Mouse (Mus musculus): Measurements from ENCODE around the gene Gm10142. TPM values are rescaled to one million over a fixed set of nuclear protein-coding genes. Genes with fewer than 3 reads are reported as not detected.
A peak's percentile ranks its signal among the peaks of the same experiment; 100 is the strongest.
"Not testable (repeated sequence)": the region's sequence is repeated elsewhere in the genome, so short reads cannot be mapped to it uniquely, and the experiment has no call there.

The Gm10142 gene
- total RNA-seq, 2 experiments from 2014 or later = not detected

GRCm38 (mm10) chr10:77709831-77710230 lies 5.8 kb upstream of the Gm10142 start:
- H3K27ac ChIP-seq = no peak overlapping the region
- TF ChIP-seq CTCF (conservative IDR thresholded peaks at IDR 0.05) = peak; percentile 68
- no peak overlapping the region for H3K4me3 ChIP-seq
- DNase-seq (ENCODE audit: low spot score in 2 of 2) = peak in 1 of 2 experiments; percentile 21

GRCm38 (mm10) chr10:77711157-77711556 lies 4.5 kb upstream of the Gm10142 start, which contains the start of gene Gm10024:
Gene Gm10024, plus strand, starts transcription at chr10:77711457.
- not testable (repeated sequence) for H3K4me3 ChIP-seq; H3K27ac ChIP-seq; DNase-seq (ENCODE audit: low spot score in 2 of 2)

GRCm38 (mm10) chr10:77713734-77714133 lies 1.9 kb upstream of the Gm10142 start:
- Histone ChIP-seq H3K4me3 (no peak overlapping the region), H3K27ac (no peak overlapping the region)
- DNase-seq (ENCODE audit: low spot score in 2 of 2) = no peak
- TF ChIP-seq CTCF (conservative IDR thresholded peaks at IDR 0.05) = no peak

- DNase-seq (ENCODE audit: low spot score in 2 of 2); H3K27ac ChIP-seq; H3K4me3 ChIP-seq: not testable (repeated sequence)
Observed at GRCm38 (mm10) chr10:77720299-77720698, 4.7 kb downstream of the Gm10142 start, which contains the start of gene Krtap12-1. Gene Krtap12-1, plus strand, starts transcription at chr10:77720599.

- no peak overlapping the region for H3K27ac ChIP-seq
- no peak overlapping the region for H3K4me3 ChIP-seq
- no peak for DNase-seq (ENCODE audit: low spot score in 2 of 2)
- TF ChIP-seq CTCF (conservative IDR thresholded peaks at IDR 0.05) = peak; percentile 47
Observed at GRCm38 (mm10) chr10:77724855-77725254, 9.2 kb downstream of the Gm10142 start.

GRCm38 (mm10) chr10:77726186-77726585 lies 10.6 kb downstream of the Gm10142 start, which contains the start of gene Gm10100:
Gene Gm10100, plus strand, starts transcription at chr10:77726486.
- Histone ChIP-seq H3K4me3 (no peak within 1 kb of the TSS), H3K27ac (no peak within 1 kb of the TSS)
- TF ChIP-seq CTCF (conservative IDR thresholded peaks at IDR 0.05) = no peak
- no peak for DNase-seq (ENCODE audit: low spot score in 2 of 2)

GRCm38 (mm10) chr10:77728280-77728679 lies 12.7 kb downstream of the Gm10142 start:
- no peak overlapping the region for H3K27ac ChIP-seq
- peak; percentile 61 for TF ChIP-seq CTCF (conservative IDR thresholded peaks at IDR 0.05)
- H3K4me3 ChIP-seq = no peak overlapping the region
- no peak for DNase-seq (ENCODE audit: low spot score in 2 of 2)

- DNase-seq (ENCODE audit: low spot score in 2 of 2) = no peak
- no peak overlapping the region for H3K27ac ChIP-seq
- TF ChIP-seq CTCF (conservative IDR thresholded peaks at IDR 0.05) = peak; percentile 60
- no peak overlapping the region for H3K4me3 ChIP-seq
Observed at GRCm38 (mm10) chr10:77729241-77729640, 13.6 kb downstream of the Gm10142 start.

- DNase-seq (ENCODE audit: low spot score in 2 of 2) = no peak
- Histone ChIP-seq H3K4me3 (no peak overlapping the region), H3K27ac (no peak overlapping the region)
- TF ChIP-seq CTCF (conservative IDR thresholded peaks at IDR 0.05) = no peak
Observed at GRCm38 (mm10) chr10:77735928-77736327, 20.3 kb downstream of the Gm10142 start.

GRCm38 (mm10) chr10:77738929-77739328 lies 23.3 kb downstream of the Gm10142 start:
- no peak overlapping the region for H3K27ac ChIP-seq
- TF ChIP-seq CTCF (conservative IDR thresholded peaks at IDR 0.05) = no peak
- no peak for DNase-seq (ENCODE audit: low spot score in 2 of 2)
- H3K4me3 ChIP-seq = no peak overlapping the region

- H3K4me3 ChIP-seq; H3K27ac ChIP-seq; DNase-seq (ENCODE audit: low spot score in 2 of 2): not testable (repeated sequence)
Observed at GRCm38 (mm10) chr10:77741924-77742688, 26.5 kb downstream of the Gm10142 start, which contains the start of gene Gm18596. Gene Gm18596, minus strand, starts transcription at chr10:77742638.

- not testable (repeated sequence) for H3K4me3 ChIP-seq; DNase-seq (ENCODE audit: low spot score in 2 of 2); H3K27ac ChIP-seq
Observed at GRCm38 (mm10) chr10:77750686-77751085, 35.1 kb downstream of the Gm10142 start.

GRCm38 (mm10) chr10:77751254-77751653 lies 35.6 kb downstream of the Gm10142 start, which contains the start of gene Gm9736:
Gene Gm9736, minus strand, starts transcription at chr10:77751354.
- not testable (repeated sequence) for H3K27ac ChIP-seq; H3K4me3 ChIP-seq; DNase-seq (ENCODE audit: low spot score in 2 of 2)

GRCm38 (mm10) chr10:77752312-77752711 lies 36.7 kb downstream of the Gm10142 start:
- TF ChIP-seq CTCF (conservative IDR thresholded peaks at IDR 0.05) = peak; percentile 10; the same call in 1 of the 2 replicates
- not testable (repeated sequence) for H3K4me3 ChIP-seq; DNase-seq (ENCODE audit: low spot score in 2 of 2); H3K27ac ChIP-seq

Measured in layer of hippocampus, adult 2 months (tissue).